Comparison of ENCODE assay signal across 8 mouse cellular contexts in the genomic region with DNA sequence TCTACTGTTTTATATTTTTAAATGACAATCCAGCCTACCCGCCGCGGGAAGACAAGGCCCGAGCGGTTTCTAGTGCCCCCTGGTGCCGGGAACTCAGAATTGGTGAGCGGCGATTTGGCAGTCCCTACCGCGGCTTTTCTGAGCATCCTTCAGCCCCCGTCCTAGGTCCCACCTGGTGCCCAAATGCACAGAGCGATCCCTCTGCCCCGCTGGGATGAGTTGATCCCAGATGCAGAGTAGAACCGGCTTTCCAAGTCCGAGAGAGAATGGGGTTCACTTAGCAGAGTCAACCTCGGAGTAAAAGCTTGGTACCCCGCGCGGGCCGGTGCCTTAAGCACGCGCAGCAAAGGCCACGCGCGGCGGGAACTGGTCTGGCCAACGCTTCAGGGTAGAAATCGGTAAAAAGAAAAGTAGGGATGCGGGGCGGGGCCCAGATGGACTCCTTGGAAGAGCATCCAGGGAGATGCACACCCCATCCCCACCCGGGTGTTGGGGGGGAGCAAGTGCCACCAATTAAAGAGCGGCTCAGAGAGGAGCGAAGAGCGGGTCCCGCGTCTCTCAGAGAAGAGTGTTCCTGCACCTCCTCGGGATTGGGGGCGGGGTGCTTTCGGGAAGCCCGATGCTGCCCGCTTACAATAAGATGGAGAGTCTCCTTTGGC. TPM values are rescaled to one million over a fixed set of nuclear protein-coding genes. Genes with fewer than 3 reads are reported as not detected.
DNase-seq lines count a peak whose midpoint lies in the region; ATAC-seq and TF ChIP-seq lines count a peak whose summit lies in the region.

No protein-coding gene starts in this region.

- H3K27ac ChIP-seq in gastrocnemius, adult 2 months = no peak overlapping the region; the same call in 1 of the 2 replicates
- H3K27ac ChIP-seq in hindbrain, postnatal 0 days = no peak overlapping the region
- 0 out of 2 replicates have a peak overlapping the region, but pooled peaks have one; percentile 1 for H3K27ac ChIP-seq in limb, embryonic 10.5 days
- H3K27ac ChIP-seq in midbrain, embryonic 12.5 days (replicated peaks) = no peak overlapping the region
- H3K27ac ChIP-seq in stomach, postnatal 0 days (replicated peaks) = no peak overlapping the region

- H3K9ac ChIP-seq in hindbrain, postnatal 0 days (replicated peaks; ENCODE audit: low read length) = peak overlapping the region; percentile 37
- peak overlapping the region; percentile 43; the same call in 1 of the 2 replicates for H3K9ac ChIP-seq in midbrain, embryonic 12.5 days (replicated peaks)
- peak overlapping the region; percentile 55 for H3K9ac ChIP-seq in stomach, postnatal 0 days (ENCODE audit: low read length)

- H3K36me3 ChIP-seq in hindbrain, postnatal 0 days (ENCODE audit: insufficient read depth, low read length) = no peaks in the 10 kb centered on the region
- H3K36me3 ChIP-seq in limb, embryonic 10.5 days = no peaks in the 10 kb centered on the region
- no peaks in the 10 kb centered on the region for H3K36me3 ChIP-seq in midbrain, embryonic 12.5 days
- H3K36me3 ChIP-seq in stomach, postnatal 0 days (ENCODE audit: control insufficient read depth, insufficient read depth, low read length) = no peaks in the 10 kb centered on the region

- peak overlapping the region; percentile 97 for H3K4me2 ChIP-seq in hindbrain, postnatal 0 days (ENCODE audit: low read depth, low read length)
- peak overlapping the region; percentile 90 for H3K4me2 ChIP-seq in midbrain, embryonic 12.5 days (replicated peaks)
- H3K4me2 ChIP-seq in stomach, postnatal 0 days (replicated peaks; ENCODE audit: low read depth) = peak overlapping the region; percentile 80

- WGBS in hindbrain, postnatal 0 days = under 1% methylated on average over 41 of the region's 41 CpGs
- WGBS in limb, embryonic 10.5 days = under 1% methylated on average over 41 of the region's 41 CpGs
- WGBS in midbrain, embryonic 12.5 days = under 1% methylated on average over 41 of the region's 41 CpGs
- under 1% methylated on average over 41 of the region's 41 CpGs for WGBS in stomach, postnatal 0 days

- peak; percentile 73 to 76 for DNase-seq in left cerebral cortex, adult 18-20 months (ENCODE audit: low spot score in 2 of 2)
- DNase-seq in left cerebral cortex, adult 11 months (ENCODE audit: low spot score) = no peak
- peak; percentile 77 for DNase-seq in gastrocnemius, adult 2 months
- DNase-seq in hindbrain, postnatal 0 days (ENCODE audit: low spot score) = peak; percentile 86
- peak; percentile 88 for DNase-seq in limb, embryonic 10.5 days (ENCODE audit: low spot score)
- DNase-seq in stomach, postnatal 0 days (ENCODE audit: low spot score) = peak; percentile 76

- peaks cover 9% of the 10 kb centered on the region; the same call in 1 of the 2 replicates for H3K4me1 ChIP-seq in hindbrain, postnatal 0 days (ENCODE audit: insufficient read depth, low read length)
- peaks cover 64% of the 10 kb centered on the region for H3K4me1 ChIP-seq in limb, embryonic 10.5 days
- peaks cover 38% of the 10 kb centered on the region for H3K4me1 ChIP-seq in midbrain, embryonic 12.5 days
- no peaks in the 10 kb centered on the region for H3K4me1 ChIP-seq in stomach, postnatal 0 days (replicated peaks; ENCODE audit: control insufficient read depth, insufficient read depth)

- TF ChIP-seq EP300 in stomach, postnatal 0 days (optimal IDR thresholded peaks at IDR 0.05) = no peak

- no peaks in the 10 kb centered on the region for H3K9me3 ChIP-seq in hindbrain, postnatal 0 days (ENCODE audit: low read length)
- H3K9me3 ChIP-seq in limb, embryonic 10.5 days (replicated peaks) = no peaks in the 10 kb centered on the region
- no peaks in the 10 kb centered on the region for H3K9me3 ChIP-seq in midbrain, embryonic 12.5 days
- H3K9me3 ChIP-seq in stomach, postnatal 0 days (ENCODE audit: control insufficient read depth, low read length) = no peaks in the 10 kb centered on the region

- H3K4me3 ChIP-seq in gastrocnemius, adult 2 months = peak overlapping the region; percentile 68
- peak overlapping the region; percentile 58 for H3K4me3 ChIP-seq in hindbrain, postnatal 0 days (ENCODE audit: low read length)
- H3K4me3 ChIP-seq in limb, embryonic 10.5 days = peak overlapping the region; percentile 65
- peak overlapping the region; percentile 54 for H3K4me3 ChIP-seq in midbrain, embryonic 12.5 days
- H3K4me3 ChIP-seq in stomach, postnatal 0 days (ENCODE audit: low read depth, low read length) = peak overlapping the region; percentile 69

- intact Hi-C loops in gastrocnemius, adult 2 months (cut with DNase I) = loop anchor here (1.0 to 10.0 kb wide), 2 partner anchors 252 to 353 kb away; no protein-coding TSS in a partner anchor

- peaks cover 66% of the 10 kb centered on the region for H3K27me3 ChIP-seq in hindbrain, postnatal 0 days (ENCODE audit: insufficient read depth, low read length)
- peaks cover 100% of the 10 kb centered on the region for H3K27me3 ChIP-seq in limb, embryonic 10.5 days (ENCODE audit: low read depth, poor library complexity, severe bottlenecking)
- H3K27me3 ChIP-seq in midbrain, embryonic 12.5 days = peaks cover 99% of the 10 kb centered on the region
- H3K27me3 ChIP-seq in stomach, postnatal 0 days (ENCODE audit: control insufficient read depth, insufficient read depth, low read length) = peaks cover 3% of the 10 kb centered on the region; the same call in 1 of the 2 replicates

- peak; percentile 57 for ATAC-seq in common myeloid progenitor, adult 5-6 weeks (replicated peaks; ENCODE audit: low read depth, poor library complexity, severe bottlenecking)
- peak; percentile 75 for ATAC-seq in hindbrain, postnatal 0 days
- ATAC-seq in midbrain, embryonic 12.5 days (ENCODE audit: low FRiP score, low read depth) = peak; percentile 67
- peak; percentile 33; the same call in 1 of the 2 replicates for ATAC-seq in stomach, postnatal 0 days (ENCODE audit: low FRiP score, low TSS enrichment)

- TF ChIP-seq CTCF in gastrocnemius, adult 2 months (IDR thresholded peaks at IDR 0.05) = peak; percentile 82
- TF ChIP-seq CTCF in hindbrain, postnatal 0 days (IDR thresholded peaks at IDR 0.05; ENCODE audit: low read depth) = peak; percentile 78
- peak; percentile 84 for TF ChIP-seq CTCF in stomach, postnatal 0 days (IDR thresholded peaks at IDR 0.05; ENCODE audit: low read depth)

RNA-seq across cellular contexts. Expression of a gene that starts 2.4 kb away (rescaled TPM):
- total RNA-seq in left cerebral cortex, adult 18-20 months (2021) = under 1 TPM; 0.21 to 0.37 TPM
- total RNA-seq in common myeloid progenitor, adult 5-6 weeks (2017) = not detected in 2 replicates
- under 1 TPM; 0.23 to 0.33 TPM for total RNA-seq in gastrocnemius, adult 2 months (2021)
- total RNA-seq in hindbrain, postnatal 0 days (2014; rRNA removed) = 0.36 and 0.47 TPM in 2 replicates
- 0.13 and 0.18 TPM in 2 replicates for polyA plus RNA-seq in hindbrain, postnatal 0 days (2015; fragmentation: Nextera tagmentation; extraction: Ambion mirVana)
- polyA plus RNA-seq in limb, embryonic 10.5 days (2016; fragmentation: Nextera tagmentation; extraction: Ambion mirVana) = 1.3 and 1.6 TPM in 2 replicates
- 0.22 and 0.35 TPM in 2 replicates for polyA plus RNA-seq in midbrain, embryonic 12.5 days (2016; fragmentation: Nextera tagmentation; extraction: Ambion mirVana)
- polyA plus RNA-seq in stomach, postnatal 0 days (2015; fragmentation: Nextera tagmentation; extraction: Ambion mirVana) = 0.62 and 0.72 TPM in 2 replicates
